Mouse (Mus musculus) midbrain, postnatal 0 days (tissue): ENCODE measurements around the gene Ces1e. TPM values are rescaled to one million over a fixed set of nuclear protein-coding genes. Genes with fewer than 3 reads are reported as not detected.

Experiments
- ATAC-seq: fragments of 200-750 bp; cut with Nextera tagmentation; 2 replicates; pipeline ENCODE4 v1.8.0; 2017; ENCODE audit warnings: moderate number of reproducible peaks, mild to moderate bottlenecking, moderate TSS enrichment, moderate library complexity; ENCODE audit not compliant: low FRiP score
- DNase-seq: peaks from one replicate; pipeline ENCODE4 v3.0.0-alpha.2; 2015; ENCODE audit warnings: low spot score
- H3K27ac ChIP-seq: fragments of 300-500 bp; sonication (generic); 2 replicates; pipeline ENCODE4 v1.5.1; 2014; ENCODE audit warnings: low read depth, mild to moderate bottlenecking, low read length, mixed read lengths
- H3K27me3 ChIP-seq: fragments of 300-500 bp; sonication (generic); 2 replicates; pipeline ENCODE4 v1.6.1; 2014; ENCODE audit warnings: low read length, control low read depth, mixed read lengths; ENCODE audit not compliant: insufficient read depth
- H3K36me3 ChIP-seq: fragments of 300-500 bp; sonication (generic); 2 replicates; pipeline ENCODE4 v1.6.1; 2014; ENCODE audit warnings: low read length, control low read depth, mixed read lengths; ENCODE audit not compliant: insufficient read depth
- H3K4me1 ChIP-seq: fragments of 300-500 bp; sonication (generic); 2 replicates; pipeline ENCODE4 v1.6.1; 2014; ENCODE audit warnings: mild to moderate bottlenecking, control low read depth, antibody characterized with exemption, low read length, mixed read lengths; ENCODE audit not compliant: insufficient read depth
- H3K4me2 ChIP-seq: fragments of 300-500 bp; sonication (generic); 2 replicates; pipeline ENCODE4 v1.6.1; 2014; ENCODE audit warnings: low read depth, mild to moderate bottlenecking, low read length, mixed read lengths; ENCODE audit not compliant: poor library complexity, severe bottlenecking
- H3K4me3 ChIP-seq: fragments of 300-500 bp; sonication (generic); 2 replicates; pipeline ENCODE4 v1.5.1; 2014; ENCODE audit warnings: low read depth, mild to moderate bottlenecking, low read length, moderate library complexity
- H3K9ac ChIP-seq: fragments of 300-500 bp; sonication (generic); replicated peaks from 2 replicates; pipeline ENCODE4 v1.6.1; 2014; ENCODE audit warnings: mild to moderate bottlenecking, low read length, moderate library complexity, mixed read lengths; ENCODE audit not compliant: poor library complexity, severe bottlenecking
- H3K9me3 ChIP-seq: fragments of 300-500 bp; sonication (generic); 2 replicates; pipeline ENCODE4 v1.6.1; 2016; ENCODE audit warnings: low read length, control low read depth
- CTCF ChIP-seq: IDR thresholded peaks from 2 replicates; pipeline ENCODE4 v1.5.1; 2016; ENCODE audit warnings: antibody characterized with exemption, mild to moderate bottlenecking
- WGBS: fragments of 180-500 bp; shearing (Covaris S2); extraction: QIAGEN DNeasy Blood & Tissue Kit; methylation state at CpG from one replicate; pipeline ENCODE4 v1.1.7; 2014; 5-methylcytosine and 5-hydroxymethylcytosine counted together
- polyA plus RNA-seq: library from polyadenylated mRNA; unstranded; fragments of >200 nt; fragmentation: Nextera tagmentation; extraction: Ambion mirVana; gene quantifications from 2 replicates; pipeline ENCODE4 v1.2.1, GENCODE M21; 2015
- total RNA-seq: library from RNA; depleted of rRNA; stranded (reverse); fragments of >200 nt; gene quantifications from 2 replicates; pipeline ENCODE4 v1.2.3, GENCODE M21; 2014; rRNA removed

Gene Ces1e
- not detected in 2 replicates for total RNA-seq
- not detected in 2 replicates for polyA plus RNA-seq

DNA sequence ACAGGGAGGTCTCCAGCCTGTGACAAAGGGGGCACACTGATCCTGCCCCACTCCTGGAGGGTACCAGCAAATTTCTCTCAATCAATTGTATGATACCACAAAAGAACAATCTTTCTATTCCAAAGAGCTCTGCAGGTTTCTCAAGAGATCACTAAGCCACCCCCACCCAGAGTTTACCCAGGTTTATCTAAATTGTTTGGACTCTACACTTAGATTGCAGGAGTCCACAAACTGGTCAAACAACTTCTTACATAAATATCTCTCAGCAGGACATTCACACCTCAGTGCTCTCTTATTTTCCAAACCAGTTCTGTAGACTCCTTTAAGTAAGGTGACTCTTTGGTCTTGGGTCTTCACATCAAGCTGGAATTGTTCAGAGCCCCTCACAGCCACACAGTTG, at the start of gene Ces1e:
TSS of gene Ces1e (minus strand) at position 174 of the 400 bp plus-strand sequence.
- H3K27me3 ChIP-seq = no peaks in the 10 kb centered on the region
- H3K4me3 ChIP-seq = no peak within 1 kb of the TSS
- no peaks in the 10 kb centered on the region for H3K9me3 ChIP-seq
- no peak within 1 kb of the TSS for H3K9ac ChIP-seq
- H3K27ac ChIP-seq = no peak within 1 kb of the TSS
- ATAC-seq = no peak
- DNase-seq = no peak
- no peaks in the 10 kb centered on the region for H3K4me1 ChIP-seq
- H3K36me3 ChIP-seq = no peaks in the 10 kb centered on the region
- no peak for TF ChIP-seq CTCF
- no peak within 1 kb of the TSS for H3K4me2 ChIP-seq

GRCm38 (mm10) chr8:93278176-93278805, 48.9 kb upstream of the Ces1e start:
- Histone ChIP-seq H3K4me3 (no peak overlapping the region), H3K9me3 (no peaks in the 10 kb centered on the region), H3K27me3 (no peaks in the 10 kb centered on the region), H3K4me1 (no peaks in the 10 kb centered on the region), H3K9ac (no peak overlapping the region), H3K36me3 (no peaks in the 10 kb centered on the region), H3K4me2 (no peak overlapping the region), H3K27ac (no peak overlapping the region)
- 59% methylated on average over 4 of the region's 4 CpGs for WGBS
- no peak for TF ChIP-seq CTCF
- peak; percentile 8 for DNase-seq
- no peak for ATAC-seq

GRCm38 (mm10) chr8:93274609-93275008, 45.2 kb upstream of the Ces1e start:
- H3K27ac ChIP-seq = no peak overlapping the region
- WGBS = 90% methylated on average over 4 of the region's 4 CpGs
- no peak for DNase-seq
- no peak for TF ChIP-seq CTCF
- H3K4me1 ChIP-seq = no peaks in the 10 kb centered on the region
- no peak overlapping the region for H3K4me3 ChIP-seq
- no peak overlapping the region for H3K9ac ChIP-seq
- ATAC-seq = no peak
- no peak overlapping the region for H3K4me2 ChIP-seq
- H3K9me3 ChIP-seq = no peaks in the 10 kb centered on the region
- no peaks in the 10 kb centered on the region for H3K36me3 ChIP-seq
- H3K27me3 ChIP-seq = no peaks in the 10 kb centered on the region

DNA sequence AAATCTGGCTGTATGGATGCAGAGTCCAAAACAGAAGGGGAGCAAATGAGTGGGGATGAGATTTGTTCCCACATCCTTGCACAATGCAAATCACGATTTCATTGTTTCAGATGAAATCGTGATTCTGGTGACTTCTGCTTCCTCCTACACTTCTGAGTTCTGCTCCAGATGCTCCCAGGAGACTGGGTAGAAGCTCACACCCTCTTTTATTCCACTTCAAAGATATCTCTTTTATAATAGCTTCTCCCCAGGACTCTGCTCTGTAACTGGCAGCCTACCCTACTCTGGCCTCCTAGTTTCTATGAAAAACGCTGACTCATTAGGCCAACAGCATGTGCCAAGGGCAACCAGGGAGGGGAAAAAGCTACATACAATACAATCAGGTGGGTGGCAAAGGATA, 43.9 kb upstream of the Ces1e start:
- 85% methylated on average over 3 of the region's 3 CpGs for WGBS
- DNase-seq = no peak
- no peaks in the 10 kb centered on the region for H3K9me3 ChIP-seq

GRCm38 (mm10) chr8:93272686-93273085, 43.3 kb upstream of the Ces1e start:
- Histone ChIP-seq H3K4me2 (no peak overlapping the region), H3K9me3 (no peaks in the 10 kb centered on the region), H3K4me1 (no peaks in the 10 kb centered on the region), H3K4me3 (no peak overlapping the region), H3K36me3 (no peaks in the 10 kb centered on the region), H3K27ac (no peak overlapping the region), H3K27me3 (no peaks in the 10 kb centered on the region), H3K9ac (no peak overlapping the region)
- no peak for TF ChIP-seq CTCF
- WGBS = 82% methylated on average over 4 of the region's 4 CpGs
- no peak for ATAC-seq
- peak; percentile 39 for DNase-seq

More for the DNA sequence above, 43.9 kb upstream of the Ces1e start:
- TF ChIP-seq CTCF = no peak
- Histone ChIP-seq H3K9ac (no peak overlapping the region), H3K36me3 (no peaks in the 10 kb centered on the region), H3K27me3 (no peaks in the 10 kb centered on the region), H3K27ac (no peak overlapping the region), H3K4me3 (no peak overlapping the region), H3K4me1 (no peaks in the 10 kb centered on the region), H3K4me2 (no peak overlapping the region)
- ATAC-seq = no peak

DNA sequence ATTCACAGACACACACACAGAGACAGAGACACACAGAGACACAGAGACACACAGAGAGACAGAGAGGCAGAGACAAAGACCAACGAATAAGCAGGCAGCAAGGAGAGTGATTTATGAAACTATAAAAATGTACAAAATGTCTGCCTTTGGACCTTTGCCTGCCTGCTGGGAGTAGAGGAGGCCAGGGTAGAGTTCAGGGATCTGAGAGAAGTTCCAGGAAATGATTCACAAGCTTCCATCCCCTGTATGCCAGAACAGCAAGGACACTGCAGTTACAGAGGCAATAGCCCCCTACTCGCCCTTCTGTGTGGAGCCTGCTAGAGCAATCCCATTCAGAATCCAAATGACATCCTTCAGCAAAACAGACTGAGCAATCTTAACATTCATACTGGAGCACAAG, 32.0 kb upstream of the Ces1e start:
- Histone ChIP-seq H3K4me1 (no peaks in the 10 kb centered on the region), H3K9ac (no peak overlapping the region), H3K4me2 (no peak overlapping the region), H3K27me3 (no peaks in the 10 kb centered on the region), H3K27ac (no peak overlapping the region), H3K4me3 (no peak overlapping the region), H3K36me3 (no peaks in the 10 kb centered on the region), H3K9me3 (no peaks in the 10 kb centered on the region)
- 76% methylated on average over 2 of the region's 2 CpGs for WGBS
- no peak for DNase-seq
- ATAC-seq = no peak
- no peak for TF ChIP-seq CTCF
